Mouse (Mus musculus) skeletal muscle tissue, adult 2 months (tissue): ENCODE measurements around the gene Vmn1r19.
"Not testable (repeated sequence)": the region's sequence is repeated elsewhere in the genome, so short reads cannot be mapped to it uniquely, and the experiment has no call there.

Experiments used
- DNase-seq: peaks from one replicate; pipeline ENCODE4 v3.0.0-alpha.2; 2012; ENCODE audit warnings: low read depth, low spot score

Vmn1r19 gene

GRCm38 (mm10) chr6:57403480-57403879 is at the start of gene Vmn1r19:
TSS of gene Vmn1r19 (plus strand) at chr6:57403780.
- not testable (repeated sequence) for DNase-seq

- no peak for DNase-seq
These were observed 46.7 kb upstream of the Vmn1r19 start for GRCm38 (mm10) chr6:57356864-57357263.

- no peak for DNase-seq
These were observed 40.0 kb upstream of the Vmn1r19 start, which contains the start of gene Vmn1r17 for GRCm38 (mm10) chr6:57363627-57364026. TSS of gene Vmn1r17 (minus strand) at chr6:57363727.

- not testable (repeated sequence) for DNase-seq
These were observed 37.7 kb upstream of the Vmn1r19 start for GRCm38 (mm10) chr6:57365866-57366265.

- no peak for DNase-seq
These were observed 36.1 kb upstream of the Vmn1r19 start for GRCm38 (mm10) chr6:57367496-57367895.

- no peak for DNase-seq
These were observed 7.9 kb upstream of the Vmn1r19 start, which contains the start of gene Vmn1r18 for GRCm38 (mm10) chr6:57395683-57396082. TSS of gene Vmn1r18 (minus strand) at chr6:57395783.

GRCm38 (mm10) chr6:57428630-57429029 is 25.1 kb downstream of the Vmn1r19 start, which contains the start of gene Vmn1r20:
TSS of gene Vmn1r20 (plus strand) at chr6:57428930.
- no peak for DNase-seq

GRCm38 (mm10) chr6:57431196-57431595 is 27.6 kb downstream of the Vmn1r19 start:
- DNase-seq, result no peak
